Mouse (Mus musculus): ENCODE results near the gene Pdpk1. TPM values are rescaled to one million over a fixed set of nuclear protein-coding genes. Genes with fewer than 3 reads are reported as not detected.
"Not testable (repeated sequence)": the region's sequence is repeated elsewhere in the genome, so short reads cannot be mapped to it uniquely, and the experiment has no call there.

Gene Pdpk1
- polyA plus RNA-seq, 1 experiment from 2014 or later = 71.3 TPM

DNA sequence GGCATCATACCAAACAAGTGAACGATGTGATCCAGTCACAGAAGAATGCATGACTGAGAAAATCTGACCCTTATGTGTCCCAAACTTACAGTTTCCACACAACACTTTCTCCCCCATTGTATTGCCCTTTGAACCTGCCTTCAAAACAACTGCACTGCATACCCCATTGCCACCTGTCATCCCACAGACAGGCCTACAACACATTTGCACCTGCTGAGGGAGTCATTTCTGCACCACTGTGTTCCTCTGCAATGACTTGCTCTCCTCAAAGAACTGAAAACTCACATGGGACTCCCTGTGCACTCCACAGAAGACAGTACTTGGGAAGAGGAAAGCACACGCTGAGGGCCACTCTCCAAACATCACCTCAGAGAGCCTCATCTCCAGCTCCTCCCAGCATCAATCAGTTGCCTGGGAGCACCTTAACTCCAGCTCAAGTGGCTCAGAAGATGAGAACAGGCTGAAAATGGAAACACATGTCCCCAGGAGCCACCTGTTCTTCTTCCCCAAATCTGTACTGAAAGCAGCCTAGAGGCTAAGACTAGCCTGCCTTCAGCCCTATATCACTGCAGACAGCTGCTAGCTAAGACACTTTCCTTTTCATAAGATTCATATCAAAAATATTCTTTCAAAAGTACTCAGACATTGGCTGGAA lies 13.4 kb downstream of the Pdpk1 start:
- no peak overlapping the region for H3K4me2 ChIP-seq (replicated peaks)
- no peak for ATAC-seq (ENCODE audit: low FRiP score)
- H3K27ac ChIP-seq = no peak overlapping the region
- no peaks in the 10 kb centered on the region for H3K36me3 ChIP-seq (replicated peaks; ENCODE audit: control insufficient read depth, insufficient read depth)
- no peak overlapping the region for H3K4me3 ChIP-seq (replicated peaks; ENCODE audit: low read length)
- DNase-seq (ENCODE audit: low spot score) = no peak
- no peaks in the 10 kb centered on the region for H3K27me3 ChIP-seq (ENCODE audit: control insufficient read depth, insufficient read depth, low read length)
- H3K9ac ChIP-seq = no peak overlapping the region
- 81% methylated on average over 2 of the region's 2 CpGs for whole genome bisulfite sequencing
- no peaks in the 10 kb centered on the region for H3K9me3 ChIP-seq (ENCODE audit: control insufficient read depth, low read length)
- peaks cover 19% of the 10 kb centered on the region for H3K4me1 ChIP-seq (replicated peaks; ENCODE audit: control insufficient read depth, insufficient read depth, low read length)

GRCm38 (mm10) chr17:24134062-24134461 lies 16.7 kb downstream of the Pdpk1 start:
- H3K4me2 ChIP-seq (replicated peaks) = no peak overlapping the region
- H3K4me1 ChIP-seq (replicated peaks; ENCODE audit: control insufficient read depth, insufficient read depth, low read length) = peaks cover 3% of the 10 kb centered on the region; the same call in 1 of the 2 replicates
- H3K9ac ChIP-seq = no peak overlapping the region
- H3K27ac ChIP-seq = no peak overlapping the region
- H3K9me3 ChIP-seq (ENCODE audit: control insufficient read depth, low read length) = no peaks in the 10 kb centered on the region
- no peaks in the 10 kb centered on the region for H3K27me3 ChIP-seq (ENCODE audit: control insufficient read depth, insufficient read depth, low read length)
- no peaks in the 10 kb centered on the region for H3K36me3 ChIP-seq (replicated peaks; ENCODE audit: control insufficient read depth, insufficient read depth)
- ATAC-seq (ENCODE audit: low FRiP score) (no peak), DNase-seq (ENCODE audit: low spot score) (no peak)
- no peak overlapping the region for H3K4me3 ChIP-seq (replicated peaks; ENCODE audit: low read length)

DNA sequence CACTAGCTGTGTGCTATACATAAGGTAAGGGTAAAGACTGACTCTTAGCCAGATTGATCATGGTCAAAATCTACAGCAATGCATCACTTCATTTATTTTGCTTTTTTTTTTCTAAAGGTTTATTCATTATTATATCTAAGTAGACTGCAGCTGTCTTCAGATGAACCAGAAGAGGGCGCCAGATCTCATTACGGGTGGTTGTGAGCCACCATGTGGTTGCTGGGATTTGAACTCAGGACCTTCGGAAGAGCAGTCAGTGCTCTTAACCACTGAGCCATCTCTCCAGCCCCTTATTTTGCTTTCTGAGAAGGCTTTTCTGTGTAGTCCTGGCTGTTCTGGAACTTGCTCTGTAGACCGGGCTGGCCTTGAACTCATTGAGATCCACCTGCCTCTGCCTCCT lies 17.8 kb downstream of the Pdpk1 start:
- WGBS = 93% methylated on average over 4 of the region's 4 CpGs
- not testable (repeated sequence) for H3K27ac ChIP-seq; ATAC-seq (ENCODE audit: low FRiP score); H3K9ac ChIP-seq; H3K27me3 ChIP-seq (ENCODE audit: control insufficient read depth, insufficient read depth, low read length); H3K4me3 ChIP-seq (replicated peaks; ENCODE audit: low read length); DNase-seq (ENCODE audit: low spot score); H3K36me3 ChIP-seq (replicated peaks; ENCODE audit: control insufficient read depth, insufficient read depth); H3K4me1 ChIP-seq (replicated peaks; ENCODE audit: control insufficient read depth, insufficient read depth, low read length); H3K9me3 ChIP-seq (ENCODE audit: control insufficient read depth, low read length); H3K4me2 ChIP-seq (replicated peaks)

- no peaks in the 10 kb centered on the region for H3K27me3 ChIP-seq (ENCODE audit: control insufficient read depth, insufficient read depth, low read length)
- no peak for DNase-seq (ENCODE audit: low spot score)
- H3K9ac ChIP-seq = no peak overlapping the region
- no peaks in the 10 kb centered on the region for H3K4me1 ChIP-seq (replicated peaks; ENCODE audit: control insufficient read depth, insufficient read depth, low read length)
- no peaks in the 10 kb centered on the region for H3K9me3 ChIP-seq (ENCODE audit: control insufficient read depth, low read length)
- H3K4me2 ChIP-seq (replicated peaks) = no peak overlapping the region
- WGBS = 87% methylated on average over 3 of the region's 3 CpGs
- no peaks in the 10 kb centered on the region for H3K36me3 ChIP-seq (replicated peaks; ENCODE audit: control insufficient read depth, insufficient read depth)
- no peak overlapping the region for H3K4me3 ChIP-seq (replicated peaks; ENCODE audit: low read length)
- ATAC-seq (ENCODE audit: low FRiP score) = no peak
- no peak overlapping the region for H3K27ac ChIP-seq
Measured at GRCm38 (mm10) chr17:24131570-24131969, 19.2 kb downstream of the Pdpk1 start.

- not testable (repeated sequence) for H3K27ac ChIP-seq; H3K4me3 ChIP-seq (replicated peaks; ENCODE audit: low read length); DNase-seq (ENCODE audit: low spot score); H3K36me3 ChIP-seq (replicated peaks; ENCODE audit: control insufficient read depth, insufficient read depth); ATAC-seq (ENCODE audit: low FRiP score); H3K4me2 ChIP-seq (replicated peaks); H3K9me3 ChIP-seq (ENCODE audit: control insufficient read depth, low read length); H3K9ac ChIP-seq; H3K27me3 ChIP-seq (ENCODE audit: control insufficient read depth, insufficient read depth, low read length); H3K4me1 ChIP-seq (replicated peaks; ENCODE audit: control insufficient read depth, insufficient read depth, low read length)
- WGBS = 96% methylated on average over 4 of the region's 4 CpGs
Measured at GRCm38 (mm10) chr17:24129246-24129645, 21.5 kb downstream of the Pdpk1 start.

DNA sequence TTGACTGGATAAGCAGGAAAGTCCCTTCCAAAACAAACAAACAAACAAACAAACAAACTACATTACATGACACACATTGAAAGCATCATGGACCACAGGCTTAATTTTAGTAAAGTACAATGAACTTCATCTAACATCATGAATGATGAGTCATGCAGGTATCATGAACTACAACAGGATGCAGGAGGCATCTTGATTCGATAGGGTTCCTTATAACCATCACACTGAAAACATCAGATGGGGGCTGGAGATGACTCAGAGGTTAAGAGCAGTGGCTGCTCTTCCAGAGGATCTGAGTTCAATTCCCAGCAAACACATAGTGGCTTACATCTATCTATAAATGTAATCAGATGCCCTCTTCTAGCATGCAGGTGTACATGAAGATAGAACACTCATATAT lies 23.1 kb downstream of the Pdpk1 start:
- H3K9me3 ChIP-seq (ENCODE audit: control insufficient read depth, low read length) = no peaks in the 10 kb centered on the region
- ATAC-seq (ENCODE audit: low FRiP score) (no peak), DNase-seq (ENCODE audit: low spot score) (no peak)
- no peak overlapping the region for H3K4me3 ChIP-seq (replicated peaks; ENCODE audit: low read length)
- H3K4me1 ChIP-seq (replicated peaks; ENCODE audit: control insufficient read depth, insufficient read depth, low read length) = no peaks in the 10 kb centered on the region
- no peak overlapping the region for H3K9ac ChIP-seq
- no peaks in the 10 kb centered on the region for H3K36me3 ChIP-seq (replicated peaks; ENCODE audit: control insufficient read depth, insufficient read depth)
- H3K27me3 ChIP-seq (ENCODE audit: control insufficient read depth, insufficient read depth, low read length) = no peaks in the 10 kb centered on the region
- H3K4me2 ChIP-seq (replicated peaks) = no peak overlapping the region
- no peak overlapping the region for H3K27ac ChIP-seq
- WGBS = 97% methylated on average over 1 of the region's 1 CpGs

- DNase-seq (ENCODE audit: low spot score) = no peak
- Histone ChIP-seq H3K9me3 (ENCODE audit: control insufficient read depth, low read length) (no peaks in the 10 kb centered on the region), H3K4me3 (replicated peaks; ENCODE audit: low read length) (no peak overlapping the region), H3K9ac (no peak overlapping the region), H3K4me1 (replicated peaks; ENCODE audit: control insufficient read depth, insufficient read depth, low read length) (no peaks in the 10 kb centered on the region), H3K27ac (no peak overlapping the region), H3K36me3 (replicated peaks; ENCODE audit: control insufficient read depth, insufficient read depth) (no peaks in the 10 kb centered on the region), H3K27me3 (ENCODE audit: control insufficient read depth, insufficient read depth, low read length) (no peaks in the 10 kb centered on the region), H3K4me2 (replicated peaks) (no peak overlapping the region)
- WGBS = 84% methylated on average over 3 of the region's 3 CpGs
- ATAC-seq (ENCODE audit: low FRiP score) = no peak
Measured at GRCm38 (mm10) chr17:24126801-24127200, 23.9 kb downstream of the Pdpk1 start.

DNA sequence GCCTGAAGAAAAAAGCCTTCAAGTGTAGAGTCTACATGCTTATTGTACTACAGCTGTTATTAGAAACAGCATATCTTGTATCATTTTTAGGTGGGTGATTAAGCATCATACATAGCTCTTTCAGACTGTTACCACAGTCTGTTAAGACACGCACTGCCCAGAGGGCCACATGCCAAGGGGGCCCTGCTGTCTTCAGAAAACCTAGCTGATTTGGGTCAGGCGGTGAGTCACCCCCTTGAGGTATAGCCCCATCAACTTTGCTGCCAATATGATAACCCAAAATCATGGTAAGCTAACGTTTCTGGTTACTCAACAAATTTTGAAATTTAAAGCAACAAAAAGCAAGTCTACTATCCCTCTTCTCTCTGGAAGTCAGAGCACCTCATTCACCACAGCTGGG lies 31.3 kb downstream of the Pdpk1 start:
- Histone ChIP-seq H3K36me3 (replicated peaks; ENCODE audit: control insufficient read depth, insufficient read depth) (no peaks in the 10 kb centered on the region), H3K4me1 (replicated peaks; ENCODE audit: control insufficient read depth, insufficient read depth, low read length) (no peaks in the 10 kb centered on the region), H3K27me3 (ENCODE audit: control insufficient read depth, insufficient read depth, low read length) (no peaks in the 10 kb centered on the region), H3K9ac (no peak overlapping the region), H3K4me3 (replicated peaks; ENCODE audit: low read length) (no peak overlapping the region), H3K4me2 (replicated peaks) (no peak overlapping the region), H3K27ac (no peak overlapping the region), H3K9me3 (ENCODE audit: control insufficient read depth, low read length) (no peaks in the 10 kb centered on the region)
- ATAC-seq (ENCODE audit: low FRiP score) = no peak
- no peak for DNase-seq (ENCODE audit: low spot score)
- 88% methylated on average over 3 of the region's 3 CpGs for WGBS

DNA sequence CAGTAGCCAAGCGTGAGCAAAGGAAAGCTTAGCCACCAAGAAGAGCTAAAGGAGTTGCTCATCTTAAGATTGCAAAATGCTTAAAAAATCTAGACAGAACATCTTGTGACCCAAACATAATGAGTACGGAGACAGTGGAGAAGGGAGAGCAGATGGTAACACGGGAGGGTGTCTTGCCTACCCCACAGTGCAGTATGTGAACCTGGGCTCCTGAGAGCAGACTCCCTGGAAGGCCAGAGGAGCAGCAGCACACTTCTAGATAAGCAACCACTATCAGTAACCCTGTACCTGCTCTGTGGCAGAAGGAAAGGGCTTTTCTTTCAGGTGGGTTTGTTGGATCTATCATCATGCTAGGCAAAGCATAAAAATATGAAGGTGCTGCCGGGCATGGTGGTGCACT lies 37.7 kb downstream of the Pdpk1 start:
- no peaks in the 10 kb centered on the region for H3K27me3 ChIP-seq (ENCODE audit: control insufficient read depth, insufficient read depth, low read length)
- H3K4me2 ChIP-seq (replicated peaks) = no peak overlapping the region
- peaks cover 28% of the 10 kb centered on the region for H3K36me3 ChIP-seq (replicated peaks; ENCODE audit: control insufficient read depth, insufficient read depth)
- H3K9ac ChIP-seq = no peak overlapping the region
- H3K27ac ChIP-seq = no peak overlapping the region
- H3K4me3 ChIP-seq (replicated peaks; ENCODE audit: low read length) = no peak overlapping the region
- no peaks in the 10 kb centered on the region for H3K9me3 ChIP-seq (ENCODE audit: control insufficient read depth, low read length)
- H3K4me1 ChIP-seq (replicated peaks; ENCODE audit: control insufficient read depth, insufficient read depth, low read length) = no peaks in the 10 kb centered on the region
- ATAC-seq (ENCODE audit: low FRiP score) (no peak), DNase-seq (ENCODE audit: low spot score) (no peak)
- WGBS = 87% methylated on average over 4 of the region's 4 CpGs

DNA sequence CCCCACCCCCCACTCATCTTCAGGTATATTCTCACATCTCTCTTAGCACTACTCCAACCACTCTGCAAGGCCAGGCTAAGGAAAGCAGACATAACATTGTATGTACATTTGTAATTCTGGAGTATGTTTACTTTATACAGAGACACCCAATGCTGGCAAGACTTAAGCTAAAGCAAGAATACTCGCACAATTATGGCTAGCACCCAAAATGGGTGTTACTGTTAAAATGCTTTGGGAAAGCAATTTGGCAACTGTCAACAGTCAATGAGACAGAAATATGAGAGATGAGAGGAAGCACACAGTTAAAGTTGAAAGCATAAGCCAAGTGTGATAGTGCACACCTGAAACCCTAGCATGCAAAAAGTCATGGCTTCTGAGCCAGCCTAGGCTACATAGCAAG lies 39.5 kb downstream of the Pdpk1 start:
- ATAC-seq (ENCODE audit: low FRiP score) (no peak), DNase-seq (ENCODE audit: low spot score) (no peak)
- 97% methylated on average over 1 of the region's 1 CpGs for WGBS

More for the DNA sequence above, 39.5 kb downstream of the Pdpk1 start:
- Histone ChIP-seq H3K27ac (no peak overlapping the region), H3K9ac (no peak overlapping the region), H3K4me3 (replicated peaks; ENCODE audit: low read length) (no peak overlapping the region), H3K9me3 (ENCODE audit: control insufficient read depth, low read length) (no peaks in the 10 kb centered on the region), H3K27me3 (ENCODE audit: control insufficient read depth, insufficient read depth, low read length) (no peaks in the 10 kb centered on the region), H3K4me2 (replicated peaks) (no peak overlapping the region), H3K36me3 (replicated peaks; ENCODE audit: control insufficient read depth, insufficient read depth) (peaks cover 44% of the 10 kb centered on the region), H3K4me1 (replicated peaks; ENCODE audit: control insufficient read depth, insufficient read depth, low read length) (no peaks in the 10 kb centered on the region)

Data from hindbrain, embryonic 14.5 days (tissue).